Mouse (Mus musculus): ENCODE measurements at regions not wholly inside any gene's neighbourhood (a gene's known extent, or its start where the extent isn't known, plus 50 kb on each side); places are given as distances from the start of the nearest gene placed in this dataset.

GRCm38 (mm10) chr2:180837996-180838395 is 61.3 kb upstream of the Bhlhe23 start:
- TF ChIP-seq CTCF (IDR thresholded peaks at IDR 0.05; ENCODE audit: extremely low read depth, insufficient read depth, low read length), result no peak
- no peak for TF ChIP-seq POLR2A (IDR thresholded peaks at IDR 0.05; ENCODE audit: extremely low read depth, insufficient read depth, low read length)

All from cortical plate, adult 2 months (tissue).